Mouse (Mus musculus): ENCODE measurements around the gene Ace. TPM values are rescaled to one million over a fixed set of nuclear protein-coding genes. Genes with fewer than 3 reads are reported as not detected.

Gene Ace
- 10.3 and 14.3 TPM in 2 replicates for total RNA-seq (2014; rRNA removed)
- 5.3 and 8.0 TPM in 2 replicates for polyA plus RNA-seq (2015; fragmentation: Nextera tagmentation; extraction: Ambion mirVana)

DNA sequence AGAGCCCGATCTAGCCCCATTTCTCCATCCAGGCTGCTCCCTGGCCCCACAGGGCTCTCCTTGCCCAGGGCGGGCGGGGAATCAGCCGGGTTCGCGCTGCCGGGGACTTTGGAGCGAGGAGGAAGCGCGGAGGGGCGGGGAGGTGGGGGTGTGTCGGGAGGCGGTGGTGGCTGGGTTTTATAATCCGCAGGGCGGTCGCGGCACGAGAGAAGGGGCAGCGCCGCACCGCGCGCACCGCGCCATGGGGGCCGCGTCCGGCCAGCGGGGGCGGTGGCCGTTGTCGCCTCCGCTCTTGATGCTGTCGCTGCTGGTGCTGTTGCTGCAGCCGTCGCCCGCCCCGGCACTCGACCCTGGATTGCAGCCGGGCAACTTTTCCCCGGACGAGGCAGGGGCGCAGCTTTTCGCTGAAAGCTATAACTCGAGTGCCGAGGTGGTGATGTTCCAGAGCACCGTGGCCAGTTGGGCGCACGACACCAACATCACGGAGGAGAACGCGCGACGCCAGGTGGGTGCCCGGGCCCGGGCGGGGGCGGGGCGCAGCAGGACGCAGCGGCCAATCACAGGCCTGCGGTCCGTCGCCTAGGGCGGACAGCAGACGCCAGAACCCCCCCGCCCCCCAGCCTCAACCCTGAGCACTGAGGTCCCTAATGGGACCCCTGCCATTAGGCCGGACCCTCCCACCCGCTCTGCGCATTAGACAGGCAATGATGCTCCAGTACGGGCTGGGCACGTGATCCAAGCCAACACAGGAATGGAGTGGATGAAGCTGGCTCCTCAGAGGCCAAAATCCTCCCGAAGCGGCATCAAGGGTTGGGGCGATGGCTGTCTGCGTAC lies at the start of gene Ace:
Ace (plus strand) TSS at position 205 of the 834 bp plus-strand sequence.
- Histone ChIP-seq H3K27me3 (ENCODE audit: insufficient read depth, low read length) (no peaks in the 10 kb centered on the region; the same call in 1 of the 2 replicates), H3K27ac (ENCODE audit: low read depth, low read length) (no peak within 1 kb of the TSS), H3K4me2 (ENCODE audit: low read depth) (peak within 1 kb of the TSS; percentile 95), H3K9ac (peak within 1 kb of the TSS; percentile 39), H3K9me3 (ENCODE audit: low read length) (no peaks in the 10 kb centered on the region), H3K4me3 (ENCODE audit: low read depth, low read length) (peak within 1 kb of the TSS; percentile 51), H3K4me1 (ENCODE audit: insufficient read depth) (peaks cover 5% of the 10 kb centered on the region; the same call in 1 of the 2 replicates), H3K36me3 (ENCODE audit: insufficient read depth) (no peaks in the 10 kb centered on the region)
- DNase-seq (peak; percentile 39), ATAC-seq (peak; percentile 76)
- WGBS: 2% methylated on average over 76 of the region's 76 CpGs
- TF ChIP-seq CTCF (IDR thresholded peaks at IDR 0.05; ENCODE audit: low read depth): no peak

DNA sequence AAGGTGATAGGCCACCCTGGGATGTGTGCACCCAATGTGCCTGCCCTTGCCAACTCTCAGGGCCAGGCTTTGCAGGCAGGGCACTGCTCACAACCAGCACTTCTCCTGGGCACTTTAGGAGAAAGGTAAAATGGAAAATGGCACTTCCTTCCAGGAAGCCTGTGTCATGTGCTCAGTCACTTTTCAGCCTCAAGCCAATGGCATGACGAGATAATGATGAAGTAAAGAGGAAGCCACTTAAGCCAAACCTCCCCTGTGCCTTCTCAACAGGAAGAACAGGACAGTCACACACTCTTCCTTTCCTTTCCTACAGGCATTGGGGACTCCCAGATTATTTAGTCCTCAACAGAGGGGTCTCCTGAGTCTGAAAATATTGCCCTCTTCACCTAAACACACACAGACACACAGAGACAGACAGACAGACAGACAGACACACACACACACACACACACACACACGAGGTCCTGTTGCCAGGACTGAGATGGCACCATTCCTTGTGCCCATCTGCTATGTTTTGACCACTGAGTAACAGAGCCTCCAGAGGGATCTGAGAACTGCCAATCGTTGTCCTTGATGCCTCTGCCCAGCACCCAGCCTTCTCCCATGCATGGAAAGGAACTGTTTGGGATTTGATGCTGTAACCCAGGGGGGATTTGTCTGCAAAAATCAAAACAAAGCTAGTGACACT lies 47.5 kb upstream of the Ace start:
- DNase-seq (no peak), ATAC-seq (no peak)
- Histone ChIP-seq H3K27me3 (ENCODE audit: insufficient read depth, low read length) (no peaks in the 10 kb centered on the region), H3K4me2 (ENCODE audit: low read depth) (no peak overlapping the region), H3K4me1 (ENCODE audit: insufficient read depth) (no peaks in the 10 kb centered on the region), H3K9ac (no peak overlapping the region), H3K27ac (ENCODE audit: low read depth, low read length) (no peak overlapping the region), H3K36me3 (ENCODE audit: insufficient read depth) (peaks cover 62% of the 10 kb centered on the region), H3K9me3 (ENCODE audit: low read length) (no peaks in the 10 kb centered on the region), H3K4me3 (ENCODE audit: low read depth, low read length) (no peak overlapping the region)
- no peak for TF ChIP-seq CTCF (IDR thresholded peaks at IDR 0.05; ENCODE audit: low read depth)
- WGBS: 63% methylated on average over 3 of the region's 3 CpGs

DNA sequence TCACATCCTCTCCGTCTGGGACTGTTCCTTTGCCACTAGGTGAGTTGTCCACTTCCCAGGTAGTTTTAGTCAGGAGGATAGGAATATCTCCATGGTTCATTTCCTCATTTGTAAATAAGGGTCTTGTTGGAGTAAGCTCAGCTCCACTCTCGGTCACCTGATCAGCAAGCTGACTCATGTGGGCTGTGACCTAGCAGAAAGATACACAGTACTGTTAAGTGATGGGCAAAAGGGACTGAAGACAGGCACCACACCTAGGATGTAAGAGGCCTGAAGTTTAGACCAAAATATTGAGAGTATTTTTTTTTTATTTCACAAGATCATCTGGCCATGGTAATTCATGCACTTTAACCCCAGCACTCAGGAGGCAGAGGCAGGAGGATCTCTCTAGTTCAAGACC lies 46.9 kb upstream of the Ace start:
- Histone ChIP-seq H3K9ac (no peak overlapping the region), H3K27me3 (ENCODE audit: insufficient read depth, low read length) (no peaks in the 10 kb centered on the region), H3K27ac (ENCODE audit: low read depth, low read length) (no peak overlapping the region), H3K4me3 (ENCODE audit: low read depth, low read length) (no peak overlapping the region), H3K4me2 (ENCODE audit: low read depth) (no peak overlapping the region), H3K4me1 (ENCODE audit: insufficient read depth) (no peaks in the 10 kb centered on the region), H3K36me3 (ENCODE audit: insufficient read depth) (peaks cover 64% of the 10 kb centered on the region), H3K9me3 (ENCODE audit: low read length) (no peaks in the 10 kb centered on the region)
- DNase-seq (no peak), ATAC-seq (no peak)
- 94% methylated on average over 2 of the region's 2 CpGs for WGBS
- no peak for TF ChIP-seq CTCF (IDR thresholded peaks at IDR 0.05; ENCODE audit: low read depth)

DNA sequence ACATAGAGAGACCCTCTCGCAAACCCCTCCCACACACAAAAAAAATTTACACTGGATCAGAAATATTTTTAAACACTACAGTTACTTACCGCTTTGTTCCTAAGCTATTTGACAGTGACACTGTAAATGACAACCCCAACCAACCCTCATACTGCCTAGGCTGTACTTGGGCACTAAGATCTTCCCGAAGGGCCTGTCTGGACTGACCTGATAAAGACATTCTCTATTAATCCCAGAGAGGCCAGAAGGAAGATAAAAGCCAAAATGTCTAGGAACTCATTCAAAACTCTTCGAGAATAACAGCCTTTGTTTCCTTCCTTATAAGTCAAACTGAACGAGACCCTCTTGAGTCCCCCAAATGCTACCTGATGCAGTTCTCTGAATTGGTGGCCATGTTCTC lies 46.5 kb upstream of the Ace start:
- H3K9ac ChIP-seq: no peak overlapping the region
- ATAC-seq (no peak), DNase-seq (no peak)
- H3K36me3 ChIP-seq (ENCODE audit: insufficient read depth): peaks cover 64% of the 10 kb centered on the region
- no peaks in the 10 kb centered on the region for H3K4me1 ChIP-seq (ENCODE audit: insufficient read depth)
- TF ChIP-seq CTCF (IDR thresholded peaks at IDR 0.05; ENCODE audit: low read depth): no peak
- no peaks in the 10 kb centered on the region for H3K27me3 ChIP-seq (ENCODE audit: insufficient read depth, low read length)
- 92% methylated on average over 5 of the region's 5 CpGs for WGBS
- no peak overlapping the region for H3K27ac ChIP-seq (ENCODE audit: low read depth, low read length)
- no peaks in the 10 kb centered on the region for H3K9me3 ChIP-seq (ENCODE audit: low read length)
- no peak overlapping the region for H3K4me3 ChIP-seq (ENCODE audit: low read depth, low read length)
- H3K4me2 ChIP-seq (ENCODE audit: low read depth): no peak overlapping the region

DNA sequence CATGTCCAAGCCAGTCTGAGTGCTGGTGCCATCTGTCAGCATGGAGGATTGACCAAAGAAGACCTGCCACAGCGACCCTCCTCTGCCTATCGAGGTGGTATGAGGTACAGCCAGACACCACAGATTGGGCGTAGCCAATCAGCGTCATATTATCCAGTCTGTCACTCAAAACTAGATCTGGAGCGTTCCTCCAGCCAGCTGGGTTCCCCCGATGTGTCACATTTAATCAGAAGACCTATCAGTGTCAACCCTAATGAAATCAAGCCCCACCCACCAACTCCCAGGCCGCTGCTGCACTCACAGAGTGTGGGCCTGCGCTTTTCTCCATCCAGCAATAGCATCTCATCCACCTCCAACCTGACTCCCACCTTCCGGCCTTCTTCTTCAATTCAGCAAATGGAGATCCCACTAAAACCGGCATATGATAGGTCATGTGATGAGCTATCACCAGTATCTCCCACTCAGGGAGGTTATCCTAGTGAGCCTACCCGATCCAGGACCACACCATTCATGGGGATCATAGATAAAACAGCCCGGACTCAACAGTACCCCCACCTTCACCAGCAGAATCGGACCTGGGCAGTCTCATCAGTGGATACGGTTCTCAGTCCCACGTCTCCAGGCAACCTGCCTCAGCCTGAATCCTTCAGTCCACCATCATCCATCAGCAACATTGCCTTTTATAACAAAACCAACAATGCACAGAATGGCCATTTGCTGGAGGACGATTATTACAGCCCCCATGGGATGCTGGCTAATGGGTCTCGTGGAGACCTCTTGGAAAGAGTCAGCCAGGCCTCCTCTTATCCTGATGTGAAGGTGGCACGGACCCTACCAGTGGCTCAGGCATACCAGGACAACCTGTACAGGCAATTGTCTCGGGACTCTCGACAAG lies 44.7 kb upstream of the Ace start:
- WGBS: 90% methylated on average over 20 of the region's 20 CpGs
- no peaks in the 10 kb centered on the region for H3K4me1 ChIP-seq (ENCODE audit: insufficient read depth)
- H3K4me2 ChIP-seq (ENCODE audit: low read depth): no peak overlapping the region
- ATAC-seq: no peak
- no peaks in the 10 kb centered on the region for H3K9me3 ChIP-seq (ENCODE audit: low read length)
- no peak for DNase-seq
- no peak for TF ChIP-seq CTCF (IDR thresholded peaks at IDR 0.05; ENCODE audit: low read depth)
- H3K9ac ChIP-seq: no peak overlapping the region
- H3K36me3 ChIP-seq (ENCODE audit: insufficient read depth): peaks cover 51% of the 10 kb centered on the region
- H3K27me3 ChIP-seq (ENCODE audit: insufficient read depth, low read length): no peaks in the 10 kb centered on the region
- no peak overlapping the region for H3K4me3 ChIP-seq (ENCODE audit: low read depth, low read length)
- H3K27ac ChIP-seq (ENCODE audit: low read depth, low read length): no peak overlapping the region
